Mouse (Mus musculus) cortical plate, adult 2 months (tissue): Measurements from ENCODE around the gene Ubac1.

Experiments used
- CTCF ChIP-seq: fragments of 200-500 bp; IDR thresholded peaks from 2 replicates; pipeline ENCODE4 v1.5.1; 2011; ENCODE audit warnings: mild to moderate bottlenecking, control low read depth, low read length; ENCODE audit not compliant: insufficient read depth; ENCODE audit errors: extremely low read depth
- POLR2A ChIP-seq: fragments of 200-500 bp; IDR thresholded peaks from 2 replicates; pipeline ENCODE4 v1.6.1; 2011; ENCODE audit warnings: mild to moderate bottlenecking, low read length, control low read depth; ENCODE audit not compliant: insufficient read depth; ENCODE audit errors: extremely low read depth

- TF ChIP-seq POLR2A = no peak
- TF ChIP-seq CTCF = no peak
These were observed 18.4 kb upstream of the Ubac1 start for GRCm38 (mm10) chr2:26039951-26040350.
